Mouse (Mus musculus): ENCODE data around the gene Ptpn14.

DNA sequence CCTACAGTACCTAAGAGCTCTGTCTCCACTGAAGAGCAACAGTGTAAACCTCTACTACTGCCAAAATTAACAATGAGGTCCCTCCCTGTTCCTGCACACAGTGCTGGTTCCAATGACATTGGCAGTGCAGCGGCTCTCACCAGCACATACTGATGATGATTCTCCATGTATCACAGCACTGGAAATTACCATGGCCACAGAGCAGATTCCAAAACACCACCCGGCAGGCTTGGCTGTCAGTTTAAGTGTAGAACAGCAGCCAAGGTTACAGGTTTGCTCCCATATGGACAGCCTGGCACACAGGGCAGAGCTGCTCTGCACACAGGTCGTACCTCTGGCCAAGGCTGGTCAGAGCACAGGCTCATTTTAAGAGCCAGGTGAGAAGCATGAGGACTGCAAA, 48.5 kb upstream of the Ptpn14 start:
- TF ChIP-seq CTCF (IDR thresholded peaks at IDR 0.05; ENCODE audit: extremely low read depth, insufficient read depth, insufficient read length, insufficient replicate concordance) (no peak), POLR2A (IDR thresholded peaks at IDR 0.05; ENCODE audit: low read depth, low read length) (no peak)

Measured in spleen, adult 2 months (tissue).